In the genomic region with DNA sequence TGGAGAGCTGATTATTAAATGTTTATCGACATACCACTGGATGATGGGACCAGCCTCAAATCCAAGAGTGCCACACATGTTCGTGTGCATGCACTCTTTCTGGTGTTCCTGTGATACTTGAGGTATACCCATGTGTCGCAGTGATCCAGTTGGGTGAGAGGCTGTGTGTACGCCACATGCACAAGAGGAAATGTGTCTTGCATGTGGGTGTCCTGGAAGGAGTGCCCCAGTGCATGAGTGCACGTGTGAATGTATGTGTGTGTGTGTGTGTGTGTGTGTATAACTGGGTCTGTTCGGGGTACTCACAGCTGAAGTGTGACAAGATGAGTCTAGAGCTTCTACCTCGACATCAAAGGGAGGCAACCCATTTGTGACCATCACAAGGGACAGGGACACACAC, we compare ENCODE assay signal across 30 mouse cellular contexts. TPM values are rescaled to one million over a fixed set of nuclear protein-coding genes. Genes with fewer than 3 reads are reported as not detected.
"Had no signal": no experiment of that assay in that cellular context is flagged by ENCODE, and none has a peak within 500 bp of the region (broad histone marks: within the 10 kb centered on the region; RNA-seq: fewer than 3 reads in every experiment).

No protein-coding gene starts in this region.

- H3K9ac ChIP-seq: heart, embryonic 12.5 days; hindbrain, embryonic 12.5 days; hindbrain, embryonic 15.5 days; intestine, embryonic 15.5 days; limb, embryonic 12.5 days; liver, embryonic 13.5 days had no signal

- ATAC-seq: hindbrain, postnatal 0 days; inflammation-experienced regulatory T-cells, adult 6 months; intestine, embryonic 15.5 days; intestine, postnatal 0 days had no signal

- H3K4me3 ChIP-seq: gastrocnemius, adult 2 months; heart, embryonic 10.5 days; heart, embryonic 12.5 days; hindbrain, embryonic 10.5 days; hindbrain, embryonic 12.5 days; hindbrain, embryonic 15.5 days; intestine, embryonic 15.5 days; layer of hippocampus, adult 2 months; left cerebral cortex, adult 2 months; limb, embryonic 10.5 days; limb, embryonic 12.5 days; liver, embryonic 13.5 days had no signal

- H3K9me3 ChIP-seq: heart, embryonic 10.5 days; heart, embryonic 12.5 days; hindbrain, embryonic 10.5 days; hindbrain, embryonic 12.5 days; hindbrain, embryonic 15.5 days; intestine, embryonic 15.5 days; limb, embryonic 10.5 days; limb, embryonic 12.5 days; liver, embryonic 13.5 days had no signal

- H3K36me3 ChIP-seq: heart, embryonic 10.5 days; heart, embryonic 12.5 days; hindbrain, embryonic 10.5 days; hindbrain, embryonic 12.5 days; hindbrain, embryonic 15.5 days; intestine, embryonic 15.5 days; limb, embryonic 10.5 days; liver, embryonic 13.5 days had no signal

- DNase-seq: gastrocnemius, adult 2 months; gastrocnemius, postnatal 25 days; heart, adult 18-20 months; heart, postnatal 10 days; heart, postnatal 4 days; kidney, adult 18-20 months; kidney, adult 8-10 months; kidney, postnatal 10 days; kidney, postnatal 25 days; kidney, postnatal 4 days; liver; liver, embryonic 13.5 days had no signal

- H3K27ac ChIP-seq: gastrocnemius, adult 2 months; heart, embryonic 10.5 days; hindbrain, embryonic 10.5 days; hindbrain, embryonic 12.5 days; hindbrain, embryonic 15.5 days; hindbrain, postnatal 0 days; intestine, embryonic 15.5 days; layer of hippocampus, adult 2 months; left cerebral cortex, adult 2 months; limb, embryonic 10.5 days; limb, embryonic 12.5 days; liver, embryonic 13.5 days had no signal

- H3K4me2 ChIP-seq: heart, embryonic 12.5 days; hindbrain, embryonic 12.5 days; hindbrain, embryonic 15.5 days; intestine, embryonic 15.5 days; limb, embryonic 12.5 days; liver, embryonic 11.5 days; liver, embryonic 13.5 days had no signal

RNA-seq across cellular contexts. Expression of a gene that starts 15.2 kb away (rescaled TPM):
- total RNA-seq: granulocyte monocyte progenitor cell, adult 5-6 weeks; heart, postnatal 10 days; heart, postnatal 25 days; heart, postnatal 4 days; left cerebral cortex, postnatal 10 days had no signal
- polyA plus RNA-seq: heart, embryonic 12.5 days; kidney, embryonic 14.5 days; limb, embryonic 12.5 days; liver, embryonic 11.5 days; liver, embryonic 13.5 days had no signal
